Mouse (Mus musculus): ENCODE data around the gene Ube2e2. TPM values are rescaled to one million over a fixed set of nuclear protein-coding genes. Genes with fewer than 3 reads are reported as not detected.

Gene Ube2e2
- total RNA-seq, 2 experiments from 2014 or later = 164 to 172 TPM

GRCm38 (mm10) chr14:18778993-18779675 is 114.9 kb downstream of the Ube2e2 start:
- Histone ChIP-seq H3K4me3 (no peak overlapping the region), H3K27ac (no peak overlapping the region)
- intact Hi-C loops (cut with DNase I) = loop anchor here (5.0 kb wide), 1 partner anchor 108 kb away; no protein-coding TSS in a partner anchor
- no peak for DNase-seq (ENCODE audit: extremely low spot score in 1 of 2, low spot score in 2 of 2)
- no peak for TF ChIP-seq CTCF (IDR thresholded peaks at IDR 0.05)

- Histone ChIP-seq H3K27ac (no peak overlapping the region), H3K4me3 (no peak overlapping the region)
- intact Hi-C loops (cut with DNase I) = loop anchor here (5.0 kb wide), 1 partner anchor 109 kb away; no protein-coding TSS in a partner anchor
- no peak for TF ChIP-seq CTCF (IDR thresholded peaks at IDR 0.05)
- DNase-seq (ENCODE audit: extremely low spot score in 1 of 2, low spot score in 2 of 2) = no peak
Observed at GRCm38 (mm10) chr14:18778241-18778640, 115.8 kb downstream of the Ube2e2 start.

GRCm38 (mm10) chr14:18776132-18776531 is 117.9 kb downstream of the Ube2e2 start:
- Histone ChIP-seq H3K4me3 (no peak overlapping the region), H3K27ac (no peak overlapping the region)
- intact Hi-C loops (cut with DNase I) = loop anchor here (5.0 kb wide), 1 partner anchor 111 kb away; no protein-coding TSS in a partner anchor
- no peak for TF ChIP-seq CTCF (IDR thresholded peaks at IDR 0.05)
- DNase-seq (ENCODE audit: extremely low spot score in 1 of 2, low spot score in 2 of 2) = no peak

- intact Hi-C loops (cut with DNase I) = loop anchor here (5.0 kb wide), 1 partner anchor 226 kb away; no protein-coding TSS in a partner anchor
- DNase-seq (ENCODE audit: extremely low spot score in 1 of 2, low spot score in 2 of 2) = no peak
- H3K27ac ChIP-seq = peak overlapping the region; percentile 69
- H3K4me3 ChIP-seq = no peak overlapping the region
- no peak for TF ChIP-seq CTCF (IDR thresholded peaks at IDR 0.05)
Observed at GRCm38 (mm10) chr14:18773724-18774123, 120.3 kb downstream of the Ube2e2 start.

- TF ChIP-seq CTCF (IDR thresholded peaks at IDR 0.05) = no peak
- H3K4me3 ChIP-seq = no peak overlapping the region
- H3K27ac ChIP-seq = no peak overlapping the region
- intact Hi-C loops (cut with DNase I) = no loop called here
- no peak for DNase-seq (ENCODE audit: extremely low spot score in 1 of 2, low spot score in 2 of 2)
Observed at GRCm38 (mm10) chr14:18759601-18760356, 134.3 kb downstream of the Ube2e2 start.

GRCm38 (mm10) chr14:18758595-18759532 is 135.2 kb downstream of the Ube2e2 start:
- no peak for TF ChIP-seq CTCF (IDR thresholded peaks at IDR 0.05)
- DNase-seq (ENCODE audit: extremely low spot score in 1 of 2, low spot score in 2 of 2) = no peak
- Histone ChIP-seq H3K27ac (0 out of 2 replicates have a peak overlapping the region, but pooled peaks have one; percentile 3), H3K4me3 (no peak overlapping the region)
- intact Hi-C loops (cut with DNase I) = no loop called here

- intact Hi-C loops (cut with DNase I) = no loop called here
- no peak overlapping the region for H3K4me3 ChIP-seq
- TF ChIP-seq CTCF (IDR thresholded peaks at IDR 0.05) = no peak
- no peak overlapping the region for H3K27ac ChIP-seq
- no peak for DNase-seq (ENCODE audit: extremely low spot score in 1 of 2, low spot score in 2 of 2)
Observed at GRCm38 (mm10) chr14:18758003-18758402, 136.1 kb downstream of the Ube2e2 start.

GRCm38 (mm10) chr14:18755410-18755809 is 138.7 kb downstream of the Ube2e2 start:
- Histone ChIP-seq H3K4me3 (no peak overlapping the region), H3K27ac (no peak overlapping the region)
- TF ChIP-seq CTCF (IDR thresholded peaks at IDR 0.05) = no peak
- no peak for DNase-seq (ENCODE audit: extremely low spot score in 1 of 2, low spot score in 2 of 2)
- intact Hi-C loops (cut with DNase I) = no loop called here

- H3K27ac ChIP-seq = no peak overlapping the region
- H3K4me3 ChIP-seq = no peak overlapping the region
- no peak for DNase-seq (ENCODE audit: extremely low spot score in 1 of 2, low spot score in 2 of 2)
- TF ChIP-seq CTCF (IDR thresholded peaks at IDR 0.05) = no peak
- intact Hi-C loops (cut with DNase I) = no loop called here
Observed at GRCm38 (mm10) chr14:18754595-18754994, 139.5 kb downstream of the Ube2e2 start.

GRCm38 (mm10) chr14:18754001-18754400 is 140.1 kb downstream of the Ube2e2 start:
- intact Hi-C loops (cut with DNase I) = no loop called here
- no peak for TF ChIP-seq CTCF (IDR thresholded peaks at IDR 0.05)
- DNase-seq (ENCODE audit: extremely low spot score in 1 of 2, low spot score in 2 of 2) = no peak

GRCm38 (mm10) chr14:18731154-18731553 is 162.9 kb downstream of the Ube2e2 start:
- Histone ChIP-seq H3K4me3 (no peak overlapping the region), H3K27ac (peak overlapping the region; percentile 65)
- intact Hi-C loops (cut with DNase I) = no loop called here
- TF ChIP-seq CTCF (IDR thresholded peaks at IDR 0.05) = no peak
- DNase-seq (ENCODE audit: extremely low spot score in 1 of 2, low spot score in 2 of 2) = no peak

More at GRCm38 (mm10) chr14:18754001-18754400, 140.1 kb downstream of the Ube2e2 start:
- Histone ChIP-seq H3K4me3 (no peak overlapping the region), H3K27ac (no peak overlapping the region)

All from left cerebral cortex, adult 2 months (tissue).